ENCODE assay signal across 15 mouse cellular contexts in genomic region chr2:26319109-26319508, GRCm38 (mm10). TPM values are rescaled to one million over a fixed set of nuclear protein-coding genes. Genes with fewer than 3 reads are reported as not detected.
DNase-seq lines count a peak whose midpoint lies in the region; ATAC-seq and TF ChIP-seq lines count a peak whose summit lies in the region.
"Had no signal": no experiment of that assay in that cellular context is flagged by ENCODE, and none has a peak within 500 bp of the region (broad histone marks: within the 10 kb centered on the region; RNA-seq: fewer than 3 reads in every experiment).

No protein-coding gene starts in this region.

- H3K4me1 ChIP-seq in intestine, embryonic 16.5 days (ENCODE audit: control insufficient read depth, insufficient read depth, low read length), result peaks cover 29% of the 10 kb centered on the region
- 0 out of 2 replicates have a peak, but pooled peaks cover 2% of the 10 kb centered on the region for H3K4me1 ChIP-seq in intestine, postnatal 0 days (replicated peaks; ENCODE audit: control insufficient read depth, insufficient read depth, low read length)
- peaks cover 51% of the 10 kb centered on the region for H3K4me1 ChIP-seq in midbrain, embryonic 14.5 days (ENCODE audit: control insufficient read depth, insufficient read depth, low read length)

- no peak overlapping the region for H3K4me2 ChIP-seq in intestine, embryonic 16.5 days (ENCODE audit: low read depth, low read length)
- H3K4me2 ChIP-seq in intestine, postnatal 0 days (replicated peaks; ENCODE audit: low read depth), result no peak overlapping the region
- peak overlapping the region; percentile 15 for H3K4me2 ChIP-seq in midbrain, embryonic 14.5 days (ENCODE audit: low read length)
- H3K4me2 ChIP-seq: kidney, embryonic 15.5 days had no signal

- no peak for ATAC-seq in cerebellum, adult (ENCODE audit: insufficient number of reproducible peaks, low FRiP score, low TSS enrichment)
- ATAC-seq in intestine, embryonic 16.5 days, result no peak
- ATAC-seq in intestine, postnatal 0 days, result no peak
- no peak for ATAC-seq in midbrain, embryonic 14.5 days (ENCODE audit: low FRiP score, low TSS enrichment)
- ATAC-seq: activated CD4-positive, CD25-positive, alpha-beta regulatory T cell, adult 4 months had no signal

- WGBS in intestine, embryonic 16.5 days, result 90% methylated on average over 9 of the region's 9 CpGs
- 92% methylated on average over 9 of the region's 9 CpGs for WGBS in intestine, postnatal 0 days
- 82% methylated on average over 9 of the region's 9 CpGs for WGBS in midbrain, embryonic 14.5 days

- no peak for TF ChIP-seq CTCF in intestine, postnatal 0 days (IDR thresholded peaks at IDR 0.05; ENCODE audit: low read depth)

- no peaks in the 10 kb centered on the region for H3K36me3 ChIP-seq in intestine, embryonic 16.5 days (ENCODE audit: control insufficient read depth, insufficient read depth, low read length)
- peaks cover 9% of the 10 kb centered on the region; the same call in 1 of the 2 replicates for H3K36me3 ChIP-seq in intestine, postnatal 0 days (ENCODE audit: control insufficient read depth, insufficient read depth)
- H3K36me3 ChIP-seq in midbrain, embryonic 14.5 days (ENCODE audit: control insufficient read depth, insufficient read depth, low read length), result peaks cover 34% of the 10 kb centered on the region

- H3K9ac ChIP-seq in intestine, embryonic 16.5 days (ENCODE audit: low read depth, low read length), result 0 out of 2 replicates have a peak overlapping the region, but pooled peaks have one; percentile 1
- no peak overlapping the region for H3K9ac ChIP-seq in intestine, postnatal 0 days (ENCODE audit: low read depth, low read length)
- no peak overlapping the region for H3K9ac ChIP-seq in midbrain, embryonic 14.5 days (replicated peaks; ENCODE audit: low read length)
- H3K9ac ChIP-seq: kidney, embryonic 15.5 days had no signal

- H3K27ac ChIP-seq in intestine, embryonic 16.5 days (ENCODE audit: low read length), result no peak overlapping the region
- no peak overlapping the region for H3K27ac ChIP-seq in intestine, postnatal 0 days (ENCODE audit: low read depth, low read length)
- no peak overlapping the region for H3K27ac ChIP-seq in midbrain, embryonic 14.5 days (replicated peaks; ENCODE audit: low read depth, low read length)
- H3K27ac ChIP-seq: kidney, embryonic 15.5 days had no signal

- no peak overlapping the region for H3K4me3 ChIP-seq in intestine, embryonic 16.5 days (ENCODE audit: low read length)
- H3K4me3 ChIP-seq in intestine, postnatal 0 days (ENCODE audit: low read depth, low read length), result no peak overlapping the region
- no peak overlapping the region for H3K4me3 ChIP-seq in midbrain, embryonic 14.5 days (replicated peaks; ENCODE audit: low read depth, low read length)
- H3K4me3 ChIP-seq: kidney, embryonic 15.5 days had no signal

- H3K27me3 ChIP-seq in intestine, embryonic 16.5 days (replicated peaks; ENCODE audit: control insufficient read depth, insufficient read depth, low read length), result no peaks in the 10 kb centered on the region
- H3K27me3 ChIP-seq in intestine, postnatal 0 days (replicated peaks; ENCODE audit: control insufficient read depth, insufficient read depth, low read length), result no peaks in the 10 kb centered on the region
- no peaks in the 10 kb centered on the region for H3K27me3 ChIP-seq in midbrain, embryonic 14.5 days (ENCODE audit: control insufficient read depth, insufficient read depth, low read length)
- H3K27me3 ChIP-seq: kidney, embryonic 15.5 days had no signal

- H3K9me3 ChIP-seq in intestine, embryonic 16.5 days (ENCODE audit: control insufficient read depth, low read length), result no peaks in the 10 kb centered on the region
- H3K9me3 ChIP-seq in intestine, postnatal 0 days (ENCODE audit: control insufficient read depth), result no peaks in the 10 kb centered on the region
- H3K9me3 ChIP-seq in midbrain, embryonic 14.5 days (ENCODE audit: control insufficient read depth, low read length), result no peaks in the 10 kb centered on the region
- H3K9me3 ChIP-seq: kidney, embryonic 15.5 days had no signal

- DNase-seq in cerebellum, adult 9-10 months, result peak; percentile 74
- peak; percentile 51 to 55 for DNase-seq in cerebellum, postnatal 10 days
- no peak for DNase-seq in midbrain, embryonic 14.5 days
- no peak for DNase-seq in kidney, postnatal 10 days
- DNase-seq: adrenal gland, postnatal 36 days; liver; lung, adult 2 months; thymus, postnatal 25 days had no signal

RNA-seq across cellular contexts. Expression of gene Gpsm1, which starts 3.8 kb away (rescaled TPM):
- 22.6 and 23.2 TPM in 2 replicates for polyA plus RNA-seq in intestine, embryonic 16.5 days (2015; fragmentation: Nextera tagmentation; extraction: Ambion mirVana)
- polyA plus RNA-seq in intestine, postnatal 0 days (2015; fragmentation: Nextera tagmentation; extraction: Ambion mirVana), result 6.3 and 6.9 TPM in 2 replicates
- polyA plus RNA-seq in midbrain, embryonic 14.5 days (2014; fragmentation: Nextera tagmentation; extraction: Ambion mirVana), result 99.4 and 121 TPM in 2 replicates

RNA-seq across cellular contexts. Expression of gene Ccdc187, which starts 24.8 kb away (rescaled TPM):
- polyA plus RNA-seq in intestine, embryonic 16.5 days (2015; fragmentation: Nextera tagmentation; extraction: Ambion mirVana), result 0.26 and 0.27 TPM in 2 replicates
- 0.09 and 0.21 TPM in 2 replicates for polyA plus RNA-seq in intestine, postnatal 0 days (2015; fragmentation: Nextera tagmentation; extraction: Ambion mirVana)
- 0.11 and 0.20 TPM in 2 replicates for polyA plus RNA-seq in midbrain, embryonic 14.5 days (2014; fragmentation: Nextera tagmentation; extraction: Ambion mirVana)
- polyA plus RNA-seq: activated CD4-positive, CD25-positive, alpha-beta regulatory T cell, adult 4 months; embryonic facial prominence, embryonic 11.5 days; spleen, adult 2 months had no signal

RNA-seq across cellular contexts. Expression of gene Dnlz, which starts 32.8 kb away (rescaled TPM):
- polyA plus RNA-seq in intestine, embryonic 16.5 days (2015; fragmentation: Nextera tagmentation; extraction: Ambion mirVana), result 23.3 and 24.1 TPM in 2 replicates
- polyA plus RNA-seq in intestine, postnatal 0 days (2015; fragmentation: Nextera tagmentation; extraction: Ambion mirVana), result 16.4 and 17.0 TPM in 2 replicates
- polyA plus RNA-seq in midbrain, embryonic 14.5 days (2014; fragmentation: Nextera tagmentation; extraction: Ambion mirVana), result 27.9 and 28.1 TPM in 2 replicates

RNA-seq across cellular contexts. Expression of gene Card9, which starts 41.6 kb away (rescaled TPM):
- 0.86 and 1.1 TPM in 2 replicates for polyA plus RNA-seq in intestine, embryonic 16.5 days (2015; fragmentation: Nextera tagmentation; extraction: Ambion mirVana)
- polyA plus RNA-seq in intestine, postnatal 0 days (2015; fragmentation: Nextera tagmentation; extraction: Ambion mirVana), result 0.26 and 0.33 TPM in 2 replicates
- polyA plus RNA-seq in midbrain, embryonic 14.5 days (2014; fragmentation: Nextera tagmentation; extraction: Ambion mirVana), result 1.5 and 1.7 TPM in 2 replicates

Comparison
In these comparisons a context has a peak if more than half of its experiments do, and no peak if none do; other contexts are left out.
1. DNase-seq: peak in cerebellum, adult 9-10 months (single experiment) and cerebellum, postnatal 10 days (2 of 2); none in midbrain, embryonic 14.5 days (single experiment) and kidney, postnatal 10 days (single experiment).